Mouse (Mus musculus) limb, embryonic 14.5 days (tissue): Measurements from ENCODE around the gene Dmbx1. TPM values are rescaled to one million over a fixed set of nuclear protein-coding genes. Genes with fewer than 3 reads are reported as not detected.
A peak's percentile ranks its signal among the peaks of the same experiment; 100 is the strongest.

Source experiments
- ATAC-seq: fragments of 200-750 bp; cut with Nextera tagmentation; 2 replicates; pipeline ENCODE4 v1.8.0; 2017; ENCODE audit warnings: low read depth, moderate number of reproducible peaks, moderate TSS enrichment; ENCODE audit not compliant: low FRiP score
- DNase-seq: peaks from one replicate; pipeline ENCODE4 v3.0.0-alpha.2; 2015; ENCODE audit warnings: low spot score
- H3K27ac ChIP-seq: fragments of 300-500 bp; sonication (generic); replicated peaks from 2 replicates; pipeline ENCODE4 v1.5.1; 2014; ENCODE audit warnings: low read depth, mild to moderate bottlenecking, low read length, moderate library complexity, mixed read lengths
- H3K27me3 ChIP-seq: fragments of 300-500 bp; sonication (generic); 2 replicates; pipeline ENCODE4 v1.6.1; 2014; ENCODE audit warnings: low read length, mixed read lengths; ENCODE audit not compliant: control insufficient read depth, insufficient read depth
- H3K36me3 ChIP-seq: fragments of 300-500 bp; sonication (generic); 2 replicates; pipeline ENCODE4 v1.6.1; 2014; ENCODE audit warnings: mild to moderate bottlenecking, low read length, moderate library complexity, mixed read lengths; ENCODE audit not compliant: control insufficient read depth, insufficient read depth
- H3K4me1 ChIP-seq: fragments of 300-500 bp; sonication (generic); 2 replicates; pipeline ENCODE4 v1.6.1; 2014; ENCODE audit warnings: antibody characterized with exemption, low read length, mixed read lengths; ENCODE audit not compliant: control insufficient read depth, insufficient read depth
- H3K4me2 ChIP-seq: fragments of 300-500 bp; sonication (generic); replicated peaks from 2 replicates; pipeline ENCODE4 v1.6.1; 2014; ENCODE audit warnings: low read depth, mild to moderate bottlenecking, low read length, moderate library complexity; ENCODE audit not compliant: severe bottlenecking
- H3K4me3 ChIP-seq: fragments of 300-500 bp; sonication (generic); replicated peaks from 2 replicates; pipeline ENCODE4 v1.5.1; 2014; ENCODE audit warnings: low read length
- H3K9ac ChIP-seq: fragments of 300-500 bp; sonication (generic); 2 replicates; pipeline ENCODE4 v1.6.1; 2014; ENCODE audit warnings: mild to moderate bottlenecking, low read depth, low read length, moderate library complexity; ENCODE audit not compliant: severe bottlenecking
- H3K9me3 ChIP-seq: fragments of 300-500 bp; sonication (generic); 2 replicates; pipeline ENCODE4 v1.6.1; 2016; ENCODE audit warnings: low read length; ENCODE audit not compliant: control insufficient read depth
- POLR2A ChIP-seq: fragments of 200-500 bp; IDR thresholded peaks from 2 replicates; pipeline ENCODE4 v1.8.0; 2012; ENCODE audit warnings: inconsistent platforms, mild to moderate bottlenecking, moderate library complexity, borderline replicate concordance; ENCODE audit not compliant: insufficient read depth, insufficient read length; ENCODE audit errors: extremely low read depth
- WGBS: fragments of 180-500 bp; shearing (Covaris S2); extraction: QIAGEN DNeasy Blood & Tissue Kit; methylation state at CpG from one replicate; pipeline ENCODE4 v1.1.7; 2014; 5-methylcytosine and 5-hydroxymethylcytosine counted together
- polyA plus RNA-seq, 2 experiments: library from polyadenylated mRNA; depleted of rRNA in 1 of 2; stranded (reverse) in 1 of 2; unstranded in 1 of 2; fragments of >200 nt; fragmentation: Nextera tagmentation in 1 of 2; extraction: Ambion mirVana in 1 of 2; gene quantifications; 2 replicates each; pipeline versions ENCODE4 v1.2.1 to v1.2.3; 2012 to 2014

Dmbx1 gene
- polyA plus RNA-seq (2012; rRNA removed) (0.05 and 0.09 TPM in 2 replicates), polyA plus RNA-seq (2014; fragmentation: Nextera tagmentation; extraction: Ambion mirVana) (not detected in 2 replicates)

GRCm38 (mm10) chr4:115939295-115940102, at the start of gene Dmbx1:
Gene Dmbx1 (minus strand): TSS chr4:115939926.
- ATAC-seq = no peak

GRCm38 (mm10) chr4:115989382-115989781, 49.7 kb upstream of the Dmbx1 start:
- 71% methylated on average over 7 of the region's 7 CpGs for WGBS
- no peak overlapping the region for H3K27ac ChIP-seq

More at GRCm38 (mm10) chr4:115939295-115940102, at the start of gene Dmbx1:
- Histone ChIP-seq H3K9ac (no peak within 1 kb of the TSS), H3K9me3 (no peaks in the 10 kb centered on the region), H3K4me2 (peak within 1 kb of the TSS; percentile 60), H3K27me3 (peaks cover 100% of the 10 kb centered on the region), H3K4me1 (peaks cover 7% of the 10 kb centered on the region; the same call in 1 of the 2 replicates), H3K4me3 (peak within 1 kb of the TSS; percentile 38), H3K36me3 (no peaks in the 10 kb centered on the region), H3K27ac (no peak within 1 kb of the TSS)
- no peak for TF ChIP-seq POLR2A
- DNase-seq = no peak
- WGBS = 1% methylated on average over 69 of the region's 71 CpGs

DNA sequence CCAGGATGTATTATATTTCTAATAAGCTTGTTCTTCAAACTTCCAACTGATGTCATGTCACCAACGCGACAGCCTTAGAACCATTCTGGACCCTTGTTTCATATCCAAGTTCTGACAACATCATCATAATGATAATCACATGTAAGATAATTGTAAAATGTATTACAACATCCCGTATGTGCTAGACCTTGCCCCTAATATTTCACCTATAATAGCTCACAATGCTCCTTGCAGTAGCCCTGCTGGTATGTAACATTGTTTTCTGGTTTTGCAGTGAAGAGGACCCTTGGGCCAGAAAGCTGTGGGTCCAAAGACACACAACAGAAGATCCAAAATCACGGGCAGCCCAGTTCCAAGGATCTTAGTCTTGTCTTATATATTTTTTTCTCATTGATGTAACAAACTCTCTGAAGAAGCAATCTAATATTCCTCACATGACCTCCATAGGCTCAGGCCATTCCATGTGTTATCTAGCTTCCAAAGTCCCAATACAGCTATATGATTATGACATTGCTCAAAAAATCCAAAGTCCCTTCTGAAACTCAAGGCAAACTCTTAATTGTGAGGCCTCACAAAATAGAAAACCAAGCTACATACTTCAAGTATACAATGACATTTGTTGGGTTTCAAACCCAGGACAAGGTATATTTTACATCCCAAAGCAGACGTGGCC, 48.3 kb upstream of the Dmbx1 start:
- Histone ChIP-seq H3K27me3 (0 out of 2 replicates have a peak, but pooled peaks cover 5% of the 10 kb centered on the region), H3K27ac (no peak overlapping the region), H3K9me3 (no peaks in the 10 kb centered on the region), H3K4me3 (no peak overlapping the region), H3K9ac (no peak overlapping the region), H3K4me2 (no peak overlapping the region), H3K4me1 (no peaks in the 10 kb centered on the region), H3K36me3 (no peaks in the 10 kb centered on the region)
- no peak for TF ChIP-seq POLR2A
- ATAC-seq (no peak), DNase-seq (no peak)
- 72% methylated on average over 5 of the region's 5 CpGs for WGBS

More at GRCm38 (mm10) chr4:115989382-115989781, 49.7 kb upstream of the Dmbx1 start:
- H3K4me3 ChIP-seq = no peak overlapping the region
- no peak overlapping the region for H3K9ac ChIP-seq
- H3K9me3 ChIP-seq = no peaks in the 10 kb centered on the region
- H3K27me3 ChIP-seq = 0 out of 2 replicates have a peak, but pooled peaks cover 2% of the 10 kb centered on the region
- DNase-seq = no peak
- no peaks in the 10 kb centered on the region for H3K4me1 ChIP-seq
- no peak for ATAC-seq
- H3K4me2 ChIP-seq = no peak overlapping the region
- TF ChIP-seq POLR2A = no peak
- no peaks in the 10 kb centered on the region for H3K36me3 ChIP-seq

DNA sequence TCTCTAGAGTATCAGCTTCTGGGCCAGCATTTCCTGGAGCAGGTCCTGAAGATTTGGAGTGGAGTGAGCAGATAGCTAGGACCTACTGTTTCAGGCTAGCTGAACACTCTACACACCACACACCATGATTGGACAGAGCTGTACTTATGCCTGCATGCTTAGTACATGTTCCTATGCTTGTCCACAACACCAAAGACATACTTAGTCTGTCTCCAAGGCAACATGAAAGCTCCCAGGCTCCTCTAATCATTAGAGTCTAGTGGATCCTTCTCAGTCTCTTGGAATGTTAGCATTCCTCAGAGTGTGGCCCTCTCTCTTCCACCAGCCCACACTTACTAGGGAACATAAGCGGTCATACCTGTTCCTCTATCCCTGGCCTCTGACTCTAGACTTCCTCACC, 47.7 kb upstream of the Dmbx1 start:
- no peak for ATAC-seq
- H3K27me3 ChIP-seq = 0 out of 2 replicates have a peak, but pooled peaks cover 5% of the 10 kb centered on the region
- no peak overlapping the region for H3K9ac ChIP-seq
- H3K4me1 ChIP-seq = no peaks in the 10 kb centered on the region
- no peaks in the 10 kb centered on the region for H3K36me3 ChIP-seq
- TF ChIP-seq POLR2A = no peak
- no peak for DNase-seq
- 80% methylated on average over 1 of the region's 1 CpGs for WGBS
- H3K4me3 ChIP-seq = no peak overlapping the region
- no peak overlapping the region for H3K4me2 ChIP-seq
- H3K9me3 ChIP-seq = no peaks in the 10 kb centered on the region
- no peak overlapping the region for H3K27ac ChIP-seq

GRCm38 (mm10) chr4:115984967-115985366, 45.2 kb upstream of the Dmbx1 start:
- Histone ChIP-seq H3K4me2 (no peak overlapping the region), H3K9ac (no peak overlapping the region), H3K36me3 (no peaks in the 10 kb centered on the region), H3K4me1 (no peaks in the 10 kb centered on the region), H3K9me3 (no peaks in the 10 kb centered on the region), H3K4me3 (no peak overlapping the region), H3K27me3 (peaks cover 19% of the 10 kb centered on the region), H3K27ac (no peak overlapping the region)
- DNase-seq (no peak), ATAC-seq (no peak)
- no peak for TF ChIP-seq POLR2A
- WGBS = 36% methylated on average over 8 of the region's 8 CpGs
